In genomic region chr3:69497178-69497577, GRCm38 (mm10) we compare ENCODE assay signal across 12 mouse cellular contexts.
"Had no signal": no experiment of that assay in that cellular context is flagged by ENCODE, and none has a peak within 500 bp of the region (broad histone marks: within the 10 kb centered on the region; RNA-seq: fewer than 3 reads in every experiment).

No protein-coding gene starts in this region.

- ATAC-seq: midbrain, embryonic 16.5 days had no signal

- DNase-seq: lung, adult 18-20 months; lung, embryonic 14.5 days; lung, postnatal 10 days; lung, postnatal 4 days; midbrain, embryonic 14.5 days; retina, postnatal 1 day; right cerebral cortex, postnatal 4 days; spleen, adult 18-20 months; thymus, adult 18-20 months; thymus, postnatal 14 days; thymus, postnatal 36 days had no signal
